Mouse (Mus musculus): Measurements from ENCODE around the gene Rabggta.

Rabggta gene

GRCm38 (mm10) chr14:55733889-55734288, 11.8 kb upstream of the Rabggta start:
- no peak for DNase-seq (ENCODE audit: low spot score)

DNA sequence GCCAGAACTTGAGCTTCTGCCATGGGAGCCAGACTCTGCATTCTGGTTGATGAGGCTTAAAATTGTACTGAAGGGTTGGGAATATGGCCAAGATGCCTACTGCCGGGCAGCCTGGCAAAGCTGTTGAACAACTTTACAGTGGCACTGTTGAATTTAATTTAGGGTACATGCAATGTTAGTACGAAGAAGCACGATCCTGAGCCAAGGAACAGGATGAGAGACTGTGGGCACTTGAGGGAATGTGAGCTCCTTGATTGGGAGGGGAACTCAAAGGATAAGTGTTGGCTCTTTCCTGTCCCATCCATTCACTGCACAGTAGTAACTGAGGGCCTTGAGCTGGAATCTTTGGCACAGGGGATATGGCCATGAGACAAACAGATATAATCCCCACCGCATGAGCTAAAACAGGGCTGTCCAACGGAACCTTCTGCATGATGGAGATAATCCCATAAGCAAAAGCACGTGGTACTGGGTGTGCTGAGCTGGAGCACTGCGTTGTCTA, 8.5 kb upstream of the Rabggta start:
- no peak for DNase-seq (ENCODE audit: low spot score)

DNA sequence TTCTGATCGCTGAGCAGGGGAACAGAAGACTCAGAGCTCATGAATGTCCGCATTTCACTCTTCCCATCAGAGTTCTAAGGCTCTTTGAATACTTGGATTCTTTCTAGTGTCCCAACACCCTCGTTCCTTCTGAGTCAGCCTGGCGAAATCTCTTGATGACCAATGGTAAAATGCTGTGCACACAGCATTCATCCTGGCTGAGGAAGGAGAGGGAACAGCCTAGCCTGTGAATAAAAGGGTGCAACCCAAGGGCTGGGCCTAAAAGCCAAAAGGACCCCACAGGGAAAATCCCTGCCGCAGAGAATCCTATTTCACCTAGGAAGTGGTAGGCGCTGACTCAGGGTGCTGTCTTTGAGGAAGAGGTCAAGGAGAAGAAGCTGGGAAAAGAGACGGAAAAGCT, 8.1 kb upstream of the Rabggta start:
- no peak for DNase-seq (ENCODE audit: low spot score)

- DNase-seq (ENCODE audit: low spot score) = no peak
Observed at GRCm38 (mm10) chr14:55727889-55728685, 6.0 kb upstream of the Rabggta start.

- no peak for DNase-seq (ENCODE audit: low spot score)
Observed at GRCm38 (mm10) chr14:55726261-55726660, 4.2 kb upstream of the Rabggta start.

- no peak for DNase-seq (ENCODE audit: low spot score)
Observed at GRCm38 (mm10) chr14:55724411-55724871, 2.4 kb upstream of the Rabggta start.

- no peak for DNase-seq (ENCODE audit: low spot score)
Observed at GRCm38 (mm10) chr14:55723433-55723832, 1.4 kb upstream of the Rabggta start.

DNA sequence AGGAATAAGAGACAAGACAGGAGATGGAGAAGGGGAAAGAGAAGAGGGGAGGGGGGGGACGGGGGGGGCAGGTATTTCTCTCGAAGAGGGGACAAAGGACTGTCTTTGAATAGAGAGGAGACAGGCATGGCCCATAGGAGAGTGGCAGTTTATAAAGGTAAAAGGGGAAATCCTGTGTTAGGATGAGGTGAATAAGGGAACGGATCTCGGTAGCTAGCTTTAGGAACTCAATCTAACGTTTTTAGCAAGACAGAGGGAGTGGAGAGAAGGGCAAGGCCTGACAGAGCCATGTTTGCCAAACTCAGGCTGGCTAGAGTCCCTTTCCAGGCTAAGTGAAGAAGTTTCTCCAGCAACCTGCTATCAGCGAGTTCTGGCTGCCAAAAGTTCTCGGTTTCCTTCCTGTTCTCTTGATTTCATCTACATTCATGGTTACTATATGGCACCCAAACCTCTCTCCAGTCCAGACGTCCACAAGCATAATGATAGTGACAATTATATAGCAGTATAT, 429 bp upstream of the Rabggta start:
- DNase-seq (ENCODE audit: low spot score) = no peak

DNA sequence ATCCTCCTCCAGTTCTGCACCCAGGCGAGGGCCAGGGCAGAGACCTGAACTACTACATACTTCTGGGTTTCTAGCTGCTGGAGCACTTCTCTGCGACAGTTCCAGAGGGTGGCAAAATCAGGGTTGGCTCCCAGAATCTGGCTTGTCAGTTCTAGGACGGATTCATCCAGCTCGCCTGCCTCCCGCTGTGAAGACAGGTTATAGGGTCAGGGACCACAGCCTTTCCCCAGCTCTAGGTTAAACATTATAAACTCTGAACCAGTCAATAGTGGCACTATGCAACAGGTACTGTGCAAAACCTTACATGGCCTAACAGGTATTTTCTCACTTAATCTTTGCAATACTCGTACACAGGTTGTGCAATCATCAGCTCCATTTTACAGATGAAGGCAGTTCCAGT, 987 bp downstream of the Rabggta start:
- DNase-seq (ENCODE audit: low spot score) = no peak

GRCm38 (mm10) chr14:55720666-55721065, 1.4 kb downstream of the Rabggta start:
- DNase-seq (ENCODE audit: low spot score) = no peak

- no peak for DNase-seq (ENCODE audit: low spot score)
Observed at GRCm38 (mm10) chr14:55719737-55720136, 2.3 kb downstream of the Rabggta start.

DNA sequence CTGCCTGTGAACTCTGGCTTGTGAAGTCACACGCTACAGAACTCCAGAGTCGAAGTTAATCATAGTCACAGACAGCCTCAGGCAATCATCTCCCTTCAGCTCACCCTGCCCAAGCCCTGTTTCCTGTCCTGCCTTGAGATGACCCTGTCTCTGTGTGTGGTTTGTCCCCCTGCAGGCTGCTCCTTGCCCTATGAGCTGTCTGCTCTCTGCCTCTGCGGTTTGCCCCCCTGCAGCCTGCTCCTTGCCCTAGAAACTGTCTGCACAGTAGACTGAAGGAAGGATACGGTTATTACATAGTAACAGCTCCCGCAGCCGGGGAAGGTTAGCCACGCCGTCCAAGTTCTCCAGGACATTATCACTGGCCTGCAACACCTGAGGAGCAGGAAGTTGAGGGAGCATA, 5.2 kb downstream of the Rabggta start:
- DNase-seq (ENCODE audit: low spot score) = no peak

GRCm38 (mm10) chr14:55716271-55716670, 5.8 kb downstream of the Rabggta start:
- DNase-seq (ENCODE audit: low spot score) = no peak

- no peak for DNase-seq (ENCODE audit: low spot score)
Observed at GRCm38 (mm10) chr14:55714893-55715292, 7.2 kb downstream of the Rabggta start.

DNA sequence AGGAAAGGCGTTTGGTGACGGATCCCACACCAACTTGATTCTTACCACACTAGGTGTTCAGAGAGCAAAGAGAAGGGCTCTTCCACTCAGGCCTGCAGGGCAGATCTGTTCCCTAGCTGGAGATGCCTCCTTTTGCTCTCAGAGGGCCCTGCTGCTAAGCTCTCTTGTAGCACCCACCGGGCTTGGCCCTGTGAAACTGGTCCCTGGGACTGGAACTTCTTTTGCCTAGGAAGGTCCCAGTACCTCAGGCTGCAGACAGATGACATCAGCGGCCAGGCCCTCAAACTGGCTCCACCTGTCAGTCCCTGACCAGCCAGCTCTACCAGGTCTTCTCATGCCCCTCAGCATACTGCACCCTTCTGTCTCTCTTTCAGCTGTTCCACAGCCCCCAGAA, 8.3 kb downstream of the Rabggta start, which contains the start of gene Tgm1:
TSS of gene Tgm1 (minus strand) at position 198 of the 394 bp plus-strand sequence.
- no peak for DNase-seq (ENCODE audit: low spot score)

GRCm38 (mm10) chr14:55713007-55713728, 8.9 kb downstream of the Rabggta start:
- DNase-seq (ENCODE audit: low spot score) = no peak

DNA sequence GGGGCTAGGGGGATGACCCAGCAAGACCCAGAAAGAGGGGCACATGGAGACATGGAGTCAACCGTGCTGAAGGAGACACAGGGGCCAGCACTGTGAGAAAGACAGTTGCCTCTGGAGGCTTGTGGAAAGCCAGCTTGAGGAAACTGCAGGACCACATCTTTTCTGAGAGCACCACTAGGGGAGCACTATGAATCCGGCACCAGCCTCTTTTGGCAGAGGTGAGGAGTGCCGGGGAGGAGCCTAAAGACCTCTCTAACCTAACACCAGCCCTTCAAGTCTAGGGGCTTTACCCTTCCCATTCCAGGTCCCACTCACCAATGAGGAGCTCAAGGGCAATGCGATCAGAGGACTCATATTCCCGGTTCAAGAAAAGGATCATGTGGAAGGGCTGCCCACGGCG, 10.3 kb downstream of the Rabggta start:
- no peak for DNase-seq (ENCODE audit: low spot score)

- no peak for DNase-seq (ENCODE audit: low spot score)
Observed at GRCm38 (mm10) chr14:55709509-55709908, 12.6 kb downstream of the Rabggta start.

DNA sequence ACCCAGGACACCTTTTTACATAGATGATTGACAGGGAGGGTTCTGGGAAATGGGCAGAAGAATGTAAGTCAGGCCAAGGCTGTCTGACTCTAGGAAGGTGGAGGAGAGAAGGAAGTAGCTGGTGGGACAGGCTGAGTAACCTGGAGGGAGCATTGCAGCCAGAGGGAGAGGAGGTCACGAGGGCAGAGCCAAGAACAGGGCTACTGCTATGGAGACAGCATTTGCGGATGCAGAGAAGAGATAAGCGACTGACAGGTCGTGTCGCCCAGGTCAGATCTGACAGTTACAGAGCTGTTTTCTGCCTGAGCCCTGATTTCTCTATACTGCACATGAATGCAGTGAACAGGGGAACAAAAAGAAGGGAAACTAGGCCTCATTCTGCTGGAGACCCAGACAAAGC, 14.7 kb downstream of the Rabggta start:
- no peak for DNase-seq (ENCODE audit: low spot score)

GRCm38 (mm10) chr14:55706051-55706600, 15.9 kb downstream of the Rabggta start:
- no peak for DNase-seq (ENCODE audit: low spot score)

GRCm38 (mm10) chr14:55702761-55703160, 19.3 kb downstream of the Rabggta start:
- DNase-seq (ENCODE audit: low spot score) = no peak

DNA sequence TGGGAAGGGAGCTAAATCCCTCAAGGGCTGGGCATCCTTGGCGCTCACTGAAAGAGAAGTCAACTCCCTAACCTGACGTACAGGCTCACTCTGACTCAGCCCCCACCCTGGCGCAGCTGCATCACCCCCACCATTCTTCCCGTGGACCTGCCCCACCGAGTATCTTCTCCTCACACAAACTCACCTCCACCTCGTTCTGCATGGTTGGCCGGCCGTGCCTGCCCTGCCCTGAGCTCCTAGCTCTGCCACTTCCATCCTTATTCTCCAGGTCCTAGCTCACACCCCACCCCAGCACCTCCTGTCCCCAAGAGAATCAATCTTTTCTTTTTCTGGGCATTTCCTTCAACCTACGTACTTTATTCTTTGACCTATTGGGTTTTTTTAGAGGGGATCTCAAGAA, 20.9 kb downstream of the Rabggta start:
- no peak for DNase-seq (ENCODE audit: low spot score)

GRCm38 (mm10) chr14:55697226-55697625, 24.8 kb downstream of the Rabggta start:
- no peak for DNase-seq (ENCODE audit: low spot score)
